Mouse (Mus musculus) midbrain, embryonic 14.5 days (tissue): ENCODE data around the gene Lrrc1. TPM values are rescaled to one million over a fixed set of nuclear protein-coding genes. Genes with fewer than 3 reads are reported as not detected.

Source experiments
- ATAC-seq: fragments of 200-750 bp; cut with Nextera tagmentation; 2 replicates; pipeline ENCODE4 v1.8.0; 2017; ENCODE audit warnings: moderate number of reproducible peaks, moderate library complexity; ENCODE audit not compliant: low FRiP score, low TSS enrichment
- DNase-seq: peaks from one replicate; pipeline ENCODE4 v3.0.0-alpha.2; 2015
- H3K27ac ChIP-seq: fragments of 300-500 bp; sonication (generic); replicated peaks from 2 replicates; pipeline ENCODE4 v1.5.1; 2014; ENCODE audit warnings: mild to moderate bottlenecking, low read depth, low read length, moderate library complexity
- H3K27me3 ChIP-seq: fragments of 300-500 bp; sonication (generic); 2 replicates; pipeline ENCODE4 v1.6.1; 2014; ENCODE audit warnings: low read length, control low read depth, mixed read lengths; ENCODE audit not compliant: control insufficient read depth, insufficient read depth
- H3K36me3 ChIP-seq: fragments of 300-500 bp; sonication (generic); 2 replicates; pipeline ENCODE4 v1.6.1; 2014; ENCODE audit warnings: low read length, control low read depth; ENCODE audit not compliant: control insufficient read depth, insufficient read depth
- H3K4me1 ChIP-seq: fragments of 300-500 bp; sonication (generic); 2 replicates; pipeline ENCODE4 v1.6.1; 2014; ENCODE audit warnings: mild to moderate bottlenecking, antibody characterized with exemption, low read length, control low read depth; ENCODE audit not compliant: control insufficient read depth, insufficient read depth
- H3K4me2 ChIP-seq: fragments of 300-500 bp; sonication (generic); 2 replicates; pipeline ENCODE4 v1.6.1; 2014; ENCODE audit warnings: mild to moderate bottlenecking, low read length, moderate library complexity
- H3K4me3 ChIP-seq: fragments of 300-500 bp; sonication (generic); replicated peaks from 2 replicates; pipeline ENCODE4 v1.5.1; 2014; ENCODE audit warnings: low read depth, low read length
- H3K9ac ChIP-seq: fragments of 300-500 bp; sonication (generic); replicated peaks from 2 replicates; pipeline ENCODE4 v1.6.1; 2014; ENCODE audit warnings: mild to moderate bottlenecking, low read length, moderate library complexity
- H3K9me3 ChIP-seq: fragments of 300-500 bp; sonication (generic); 2 replicates; pipeline ENCODE4 v1.6.1; 2016; ENCODE audit warnings: low read length, control low read depth, mixed read lengths; ENCODE audit not compliant: control insufficient read depth
- WGBS: fragments of 180-500 bp; shearing (Covaris S2); extraction: QIAGEN DNeasy Blood & Tissue Kit; methylation state at CpG from one replicate; pipeline ENCODE4 v1.1.7; 2014; 5-methylcytosine and 5-hydroxymethylcytosine counted together
- microRNA-seq: library from miRNA; unstranded; fragments of <30 nt; microRNA quantifications from one replicate; pipeline ENCODE4, GENCODE M21; 2016
- polyA plus RNA-seq: library from polyadenylated mRNA; unstranded; fragments of >200 nt; fragmentation: Nextera tagmentation; extraction: Ambion mirVana; gene quantifications from 2 replicates; pipeline ENCODE4 v1.2.1, GENCODE M21; 2014

The Lrrc1 gene
- polyA plus RNA-seq, 1 experiment from 2014 or later = 5.1 TPM

DNA sequence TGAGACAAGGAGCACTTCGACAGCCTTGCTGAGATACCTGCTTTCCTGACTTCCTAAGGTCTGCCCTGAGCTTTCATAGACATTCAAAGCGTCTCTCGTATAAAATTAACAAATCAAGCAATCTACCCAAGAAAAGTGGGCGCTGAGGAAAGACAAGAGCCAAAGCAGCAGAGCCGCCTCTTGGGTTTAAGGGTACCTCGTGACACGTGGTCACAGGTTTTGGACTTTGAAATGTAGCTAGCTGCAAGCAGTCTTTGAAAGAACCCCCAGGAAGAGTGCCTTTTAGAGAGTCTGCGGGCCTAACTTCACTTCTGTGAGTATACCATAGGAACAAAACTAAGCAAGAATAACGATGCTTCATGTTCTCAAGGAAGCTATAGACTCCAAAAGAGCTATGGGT lies 160.0 kb downstream of the Lrrc1 start:
- no peak overlapping the region for H3K4me2 ChIP-seq
- DNase-seq (no peak), ATAC-seq (no peak)
- no peaks in the 10 kb centered on the region for H3K36me3 ChIP-seq
- no peaks in the 10 kb centered on the region for H3K4me1 ChIP-seq
- H3K9me3 ChIP-seq = no peaks in the 10 kb centered on the region
- no peak overlapping the region for H3K9ac ChIP-seq
- no peak overlapping the region for H3K4me3 ChIP-seq
- no peaks in the 10 kb centered on the region for H3K27me3 ChIP-seq
- H3K27ac ChIP-seq = no peak overlapping the region
- WGBS = 86% methylated on average over 9 of the region's 9 CpGs

GRCm38 (mm10) chr9:77383951-77384350 lies 160.7 kb downstream of the Lrrc1 start:
- no peaks in the 10 kb centered on the region for H3K36me3 ChIP-seq
- H3K27ac ChIP-seq = no peak overlapping the region
- no peak for ATAC-seq
- H3K4me3 ChIP-seq = no peak overlapping the region
- H3K9me3 ChIP-seq = no peaks in the 10 kb centered on the region
- no peak overlapping the region for H3K4me2 ChIP-seq
- H3K27me3 ChIP-seq = no peaks in the 10 kb centered on the region
- no peak for DNase-seq
- 74% methylated on average over 4 of the region's 4 CpGs for WGBS
- H3K4me1 ChIP-seq = no peaks in the 10 kb centered on the region
- no peak overlapping the region for H3K9ac ChIP-seq

DNA sequence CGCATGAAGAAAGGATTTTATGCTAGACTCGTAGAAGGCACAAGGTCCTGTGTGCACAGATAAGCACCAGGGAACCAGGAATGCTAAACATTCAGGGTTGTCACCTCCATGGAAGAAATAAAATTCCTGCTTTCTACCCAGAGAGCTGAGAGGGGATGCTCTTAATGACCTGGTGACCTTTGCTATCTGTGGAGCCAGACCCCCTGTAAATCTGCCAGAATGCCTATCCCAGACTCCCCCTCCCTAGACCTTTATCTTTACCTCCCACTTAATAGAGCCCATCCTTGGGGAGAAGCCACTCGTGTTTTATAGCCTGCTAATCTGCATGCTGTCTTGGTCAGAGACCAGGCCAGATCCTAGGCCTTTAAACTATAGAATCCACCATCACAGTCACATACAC lies 162.2 kb downstream of the Lrrc1 start:
- no peaks in the 10 kb centered on the region for H3K36me3 ChIP-seq
- no peak overlapping the region for H3K27ac ChIP-seq
- H3K4me3 ChIP-seq = no peak overlapping the region
- H3K9me3 ChIP-seq = no peaks in the 10 kb centered on the region
- no peak overlapping the region for H3K4me2 ChIP-seq
- DNase-seq (no peak), ATAC-seq (no peak)
- H3K27me3 ChIP-seq = no peaks in the 10 kb centered on the region
- no peaks in the 10 kb centered on the region for H3K4me1 ChIP-seq
- H3K9ac ChIP-seq = no peak overlapping the region
- 37% methylated on average over 3 of the region's 3 CpGs for WGBS

- no peak overlapping the region for H3K4me3 ChIP-seq
- ATAC-seq (no peak), DNase-seq (peak; percentile 82)
- no peaks in the 10 kb centered on the region for H3K36me3 ChIP-seq
- H3K27ac ChIP-seq = no peak overlapping the region
- 11% methylated on average over 5 of the region's 5 CpGs for WGBS
- no peak overlapping the region for H3K4me2 ChIP-seq
- no peak overlapping the region for H3K9ac ChIP-seq
- H3K9me3 ChIP-seq = no peaks in the 10 kb centered on the region
- H3K27me3 ChIP-seq = no peaks in the 10 kb centered on the region
- H3K4me1 ChIP-seq = no peaks in the 10 kb centered on the region
Observed at GRCm38 (mm10) chr9:77381565-77381964, 163.1 kb downstream of the Lrrc1 start.

Small RNA genes lying within 50 kb of the gene (microRNA-seq; reads per million reads assigned to microRNA genes)
- gene Gm25250 = not detected

Other genes starting within 250 kb of the Lrrc1 start
- gene Mlip, start 191.9 kb downstream of the Lrrc1 start, polyA plus RNA-seq = 0.83 and 1.4 TPM in 2 replicates
- 0.09 TPM in 1 of 2 replicates, not detected in the other for gene Klhl31, start 91.6 kb upstream of the Lrrc1 start, polyA plus RNA-seq
- 19.6 and 24.5 TPM in 2 replicates for gene Gclc, start 209.7 kb upstream of the Lrrc1 start, polyA plus RNA-seq